Mouse (Mus musculus) kidney, adult 9 months (tissue): ENCODE measurements around the gene Smad3.

Experiments
- DNase-seq: peaks from one replicate; pipeline ENCODE4 v3.0.0; 2022

The Smad3 gene

GRCm38 (mm10) chr9:63614018-63614985 lies 143.5 kb downstream of the Smad3 start:
- DNase-seq = peak; percentile 29

GRCm38 (mm10) chr9:63613569-63613968 lies 144.2 kb downstream of the Smad3 start:
- peak; percentile 64 for DNase-seq

- DNase-seq = peak; percentile 34
Measured at GRCm38 (mm10) chr9:63612565-63613515, 145.0 kb downstream of the Smad3 start.

GRCm38 (mm10) chr9:63611967-63612366 lies 145.8 kb downstream of the Smad3 start:
- peak; percentile 29 for DNase-seq

- DNase-seq = peak; percentile 55
Measured at GRCm38 (mm10) chr9:63610841-63611366, 146.9 kb downstream of the Smad3 start.

- no peak for DNase-seq
Measured at GRCm38 (mm10) chr9:63610231-63610630, 147.6 kb downstream of the Smad3 start.

- DNase-seq = peak; percentile 50
Measured at GRCm38 (mm10) chr9:63609776-63610175, 148.0 kb downstream of the Smad3 start.

- DNase-seq = no peak
Measured at GRCm38 (mm10) chr9:63609246-63609645, 148.5 kb downstream of the Smad3 start.

GRCm38 (mm10) chr9:63608006-63608405 lies 149.8 kb downstream of the Smad3 start:
- DNase-seq = no peak

- no peak for DNase-seq
Measured at GRCm38 (mm10) chr9:63606594-63606993, 151.2 kb downstream of the Smad3 start.

GRCm38 (mm10) chr9:63603849-63604248 lies 153.9 kb downstream of the Smad3 start:
- DNase-seq = peak; percentile 42

- DNase-seq = peak; percentile 97
Measured at GRCm38 (mm10) chr9:63602043-63602939, 155.5 kb downstream of the Smad3 start, which contains the start of the genes Iqch and Aagab. Gene Iqch, minus strand, starts transcription at chr9:63602493. Gene Aagab, plus strand, starts transcription at chr9:63602660.
